Mouse (Mus musculus): ENCODE data around the gene Rnf217.

GRCm38 (mm10) chr10:31495826-31496225 is 113.2 kb downstream of the Rnf217 start:
- TF ChIP-seq CTCF (IDR thresholded peaks at IDR 0.05; ENCODE audit: low read depth) (no peak), EP300 (IDR thresholded peaks at IDR 0.05; ENCODE audit: low read depth) (no peak)
